Mouse (Mus musculus): ENCODE results near the gene Fbxl18. TPM values are rescaled to one million over a fixed set of nuclear protein-coding genes. Genes with fewer than 3 reads are reported as not detected.

The Fbxl18 gene
- polyA plus RNA-seq, 1 experiment, result 34.8 TPM

- TF ChIP-seq POLR2A (IDR thresholded peaks at IDR 0.05; ENCODE audit: borderline replicate concordance, extremely low read depth, insufficient read depth, insufficient read length, poor library complexity, severe bottlenecking) (0 out of 2 replicates have a peak, but pooled peaks have one; percentile 6), CTCF (IDR thresholded peaks at IDR 0.05; ENCODE audit: borderline replicate concordance, extremely low read depth, insufficient read depth, insufficient read length) (no peak)
- DNase-seq (ENCODE audit: low read depth), result peak; percentile 83
Measured at GRCm38 (mm10) chr5:142820276-142821265, 74.7 kb downstream of the Fbxl18 start.

DNA sequence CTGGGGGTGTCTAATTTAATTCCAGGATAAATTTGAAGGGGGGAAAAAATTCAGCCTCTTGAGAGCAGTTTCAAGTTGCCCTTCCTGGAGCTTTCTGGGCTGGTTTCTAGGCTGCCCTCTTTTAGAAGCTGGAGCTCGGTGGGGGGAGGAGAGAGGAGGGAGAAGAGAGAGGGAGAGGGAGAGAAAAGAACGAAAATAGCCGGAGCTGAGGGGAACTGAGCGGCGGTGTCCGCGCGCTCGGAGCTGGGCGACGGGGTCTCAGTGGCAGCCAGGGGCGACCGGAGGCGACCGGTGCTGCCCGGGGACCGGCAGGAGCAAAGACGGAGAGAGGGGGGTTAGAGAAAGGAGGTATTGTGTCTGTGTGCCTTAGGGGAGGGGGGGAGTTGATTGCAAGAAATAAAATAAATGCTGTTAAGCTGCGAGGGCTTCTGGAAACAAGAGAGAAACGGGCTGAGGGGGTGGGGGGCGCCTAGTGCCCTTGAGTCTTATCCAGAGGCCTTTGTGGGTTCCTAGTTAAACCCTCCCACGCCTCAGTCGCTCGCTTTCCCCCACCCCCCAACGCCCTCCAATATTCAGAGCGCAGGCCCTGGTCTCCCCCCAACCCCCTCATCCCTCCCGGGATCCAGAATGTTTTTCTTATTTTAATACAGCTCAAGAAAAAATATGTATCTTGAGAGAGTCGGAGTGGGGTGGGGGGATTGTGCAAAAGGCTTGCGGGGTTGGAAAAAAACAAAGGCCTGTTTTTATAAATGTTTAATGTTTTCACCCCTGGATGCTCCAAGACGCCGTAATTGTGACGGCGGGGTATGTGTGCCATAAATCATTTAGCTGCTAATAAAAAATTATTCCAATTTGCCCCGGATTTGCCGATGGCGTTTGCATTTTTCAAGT is 75.6 kb downstream of the Fbxl18 start:
- TF ChIP-seq POLR2A (IDR thresholded peaks at IDR 0.05; ENCODE audit: borderline replicate concordance, extremely low read depth, insufficient read depth, insufficient read length, poor library complexity, severe bottlenecking) (peak; percentile 85), CTCF (IDR thresholded peaks at IDR 0.05; ENCODE audit: borderline replicate concordance, extremely low read depth, insufficient read depth, insufficient read length) (no peak)
- peak; percentile 97 for DNase-seq (ENCODE audit: low read depth)

DNA sequence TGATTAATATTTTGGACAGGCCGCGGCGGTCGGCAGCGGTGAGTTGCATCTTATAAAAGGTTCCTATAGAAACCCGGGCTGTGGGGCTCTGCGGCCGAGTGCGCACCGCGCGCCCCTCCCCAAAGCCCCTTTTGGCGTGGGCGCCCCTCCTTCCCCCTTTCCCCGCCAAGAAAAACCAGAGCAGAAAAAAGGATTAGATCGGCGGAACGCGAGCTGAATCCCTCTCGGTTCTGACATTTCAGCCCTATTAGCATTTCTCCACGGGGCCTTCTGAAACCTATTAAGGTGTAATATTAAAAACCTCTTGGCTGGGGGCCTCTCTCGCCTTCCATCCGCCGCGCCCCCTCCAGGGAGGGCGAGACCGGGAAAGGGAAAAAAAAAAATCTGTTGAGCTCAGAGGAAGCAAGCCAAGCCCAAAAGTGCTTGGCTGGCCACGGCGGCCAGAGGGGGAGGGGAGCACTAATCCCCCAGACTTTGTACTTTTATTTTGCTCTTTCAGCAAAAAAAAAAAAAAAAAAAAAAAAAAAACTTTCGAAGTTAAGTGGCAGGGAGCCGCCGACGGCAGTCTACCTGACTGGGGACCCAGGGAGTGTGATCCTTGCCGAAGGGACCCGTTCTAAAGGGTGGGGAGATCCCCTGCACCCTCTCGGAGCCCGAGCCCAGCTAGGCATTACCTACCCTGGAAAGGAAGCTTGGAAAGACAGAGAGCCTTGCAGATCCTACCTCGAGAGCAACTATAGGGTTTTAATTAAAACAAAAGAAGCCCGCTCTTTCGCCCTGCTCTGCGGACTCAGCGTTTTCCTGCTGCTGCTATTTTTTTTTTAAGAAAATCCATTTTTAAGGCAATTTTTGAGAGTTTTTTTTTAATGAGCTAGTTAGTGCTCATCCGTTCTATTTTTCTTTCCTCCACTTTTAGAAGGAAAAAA is 76.5 kb downstream of the Fbxl18 start:
- peak; percentile 97 for DNase-seq (ENCODE audit: low read depth)

DNA sequence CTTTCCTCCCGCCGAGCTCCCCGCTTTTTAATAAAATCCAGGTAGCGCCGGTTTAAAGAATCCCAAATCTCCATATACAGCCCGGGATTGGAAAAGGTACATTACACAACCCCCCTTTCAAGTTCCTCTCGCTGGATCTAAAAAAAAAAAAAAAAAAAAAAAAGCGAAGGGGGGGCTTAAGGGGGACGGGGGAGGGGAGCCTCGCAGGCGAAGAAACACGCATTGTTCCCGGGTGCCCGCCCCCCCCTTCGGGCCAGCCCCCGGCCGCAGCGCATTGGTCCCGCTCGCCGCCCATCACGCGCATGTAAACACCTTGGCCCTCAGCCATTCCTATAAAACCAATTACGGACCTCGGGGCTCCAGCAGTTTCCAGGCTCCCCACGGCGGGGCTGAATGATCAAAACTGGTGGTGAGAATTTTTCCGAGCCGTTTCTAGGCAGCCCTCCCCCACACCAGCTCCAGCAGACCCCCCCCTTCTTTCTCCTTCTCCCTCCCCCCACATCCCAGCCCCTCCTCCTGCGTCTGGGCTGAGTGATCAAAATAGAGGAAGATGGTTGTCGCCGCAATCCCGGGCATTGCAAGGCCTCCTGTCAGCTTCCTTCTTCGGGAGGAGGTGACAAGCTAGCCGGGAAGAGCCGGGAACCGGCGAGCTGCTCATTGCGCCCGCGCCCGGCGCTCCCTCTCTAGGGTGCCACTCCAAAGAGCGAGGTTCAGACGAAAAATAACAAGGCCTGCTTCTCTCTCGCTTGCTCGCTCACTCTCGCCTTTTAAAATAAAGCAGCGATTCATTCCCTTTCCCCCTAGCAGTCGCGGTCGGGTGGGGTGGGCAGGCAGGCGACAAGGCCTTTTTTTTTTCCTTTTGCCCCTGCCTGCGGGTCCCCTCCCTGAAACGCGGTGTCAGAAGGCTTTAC is 77.4 kb downstream of the Fbxl18 start, which contains the start of gene Tnrc18:
TSS of gene Tnrc18 (minus strand) at position 139 of the 911 bp plus-strand sequence.
- peak; percentile 100 for DNase-seq (ENCODE audit: low read depth)
- TF ChIP-seq CTCF (IDR thresholded peaks at IDR 0.05; ENCODE audit: borderline replicate concordance, extremely low read depth, insufficient read depth, insufficient read length) (no peak), POLR2A (IDR thresholded peaks at IDR 0.05; ENCODE audit: borderline replicate concordance, extremely low read depth, insufficient read depth, insufficient read length, poor library complexity, severe bottlenecking) (peak; percentile 38; the same call in 1 of the 2 replicates)

More for the DNA sequence above, 76.5 kb downstream of the Fbxl18 start:
- TF ChIP-seq CTCF (IDR thresholded peaks at IDR 0.05; ENCODE audit: borderline replicate concordance, extremely low read depth, insufficient read depth, insufficient read length) (no peak), POLR2A (IDR thresholded peaks at IDR 0.05; ENCODE audit: borderline replicate concordance, extremely low read depth, insufficient read depth, insufficient read length, poor library complexity, severe bottlenecking) (peak; percentile 42; the same call in 1 of the 2 replicates)

Other genes with a start within 250 kb of the Fbxl18 start
- gene Slc29a4, start 202.9 kb downstream of the Fbxl18 start, polyA plus RNA-seq (2012; rRNA removed), result 109 and 122 TPM in 2 replicates
- gene Tnrc18, start 77.8 kb downstream of the Fbxl18 start, polyA plus RNA-seq (2012; rRNA removed), result 66.0 and 101 TPM in 2 replicates
- 3,867 and 5,124 TPM in 2 replicates for gene Actb, start 11.3 kb upstream of the Fbxl18 start, polyA plus RNA-seq (2012; rRNA removed)
- gene Fscn1, start 64.9 kb upstream of the Fbxl18 start, polyA plus RNA-seq (2012; rRNA removed), result 634 and 658 TPM in 2 replicates
- 32.9 and 33.2 TPM in 2 replicates for gene Rnf216, start 217.6 kb upstream of the Fbxl18 start, polyA plus RNA-seq (2012; rRNA removed)